Mouse (Mus musculus) MEL (cell line): ENCODE results near the gene Il17c. TPM values are rescaled to one million over a fixed set of nuclear protein-coding genes. Genes with fewer than 3 reads are reported as not detected.
A peak's percentile ranks its signal among the peaks of the same experiment; 100 is the strongest.

Source experiments
- DNase-seq: peaks from one replicate; pipeline ENCODE4 v3.0.0; 2011; ENCODE audit warnings: low read depth, low spot score
- H3K27ac ChIP-seq: 2 replicates; pipeline ENCODE4 v1.5.1; 2012; ENCODE audit warnings: low read depth, mild to moderate bottlenecking, control low read depth, low read length, moderate library complexity; ENCODE audit not compliant: control insufficient read depth
- H3K27me3 ChIP-seq, 2 experiments: fragments of 150-350 bp in 1 of 2; sonication (generic) in 1 of 2; 2 replicates each; pipeline ENCODE4 v1.6.1; 2012; ENCODE audit warnings: low read length in 2 of 2, mild to moderate bottlenecking in 2 of 2, improper control_type of control experiment in 1 of 2, moderate library complexity in 1 of 2; ENCODE audit not compliant: insufficient read depth in 2 of 2, control insufficient read depth in 1 of 2
- H3K36me3 ChIP-seq, 2 experiments: 2 replicates each; pipeline ENCODE4 v1.6.1; 2012 to 2014; ENCODE audit warnings: low read length in 2 of 2, improper control_type of control experiment in 1 of 2, inconsistent platforms in 1 of 2, mild to moderate bottlenecking in 1 of 2; ENCODE audit not compliant: insufficient read depth in 2 of 2, control insufficient read depth in 1 of 2
- H3K4me1 ChIP-seq, 2 experiments: fragments of 150-350 bp in 1 of 2; sonication (generic) in 1 of 2; 2 replicates each; pipeline ENCODE4 v1.6.1; 2012; ENCODE audit warnings: low read length in 2 of 2, improper control_type of control experiment in 1 of 2, mild to moderate bottlenecking in 1 of 2; ENCODE audit not compliant: insufficient read depth in 2 of 2, control insufficient read depth in 1 of 2
- H3K4me3 ChIP-seq, 2 experiments: fragments of 150-350 bp in 1 of 2; sonication (generic) in 1 of 2; 2 replicates each; pipeline ENCODE4 v1.5.1; 2012; ENCODE audit warnings: low read depth in 2 of 2, low read length in 2 of 2, mild to moderate bottlenecking in 2 of 2, moderate library complexity in 2 of 2, control low read depth in 1 of 2, improper control_type of control experiment in 1 of 2; ENCODE audit not compliant: control insufficient read depth in 1 of 2, insufficient read depth in 1 of 2
- H3K79me2 ChIP-seq: 2 replicates; pipeline ENCODE4 v1.6.1; 2012; ENCODE audit warnings: mild to moderate bottlenecking, low read length, moderate library complexity; ENCODE audit not compliant: control insufficient read depth, poor library complexity, insufficient read depth
- H3K9ac ChIP-seq: 2 replicates; pipeline ENCODE4 v1.6.1; 2012; ENCODE audit warnings: low read depth, mild to moderate bottlenecking, control low read depth, low read length, moderate library complexity; ENCODE audit not compliant: control insufficient read depth, poor library complexity, severe bottlenecking
- H3K9me3 ChIP-seq: fragments of 150-350 bp; sonication (generic); replicated peaks from 2 replicates; pipeline ENCODE4 v1.6.1; 2012; ENCODE audit warnings: mild to moderate bottlenecking, low read length, improper control_type of control experiment, moderate library complexity; ENCODE audit not compliant: insufficient read depth
- CHD1 ChIP-seq: IDR thresholded peaks from 2 replicates; pipeline ENCODE4 v1.6.1; 2012; ENCODE audit warnings: low read depth, mild to moderate bottlenecking, inconsistent platforms, low read length, improper control_type of control experiment
- CHD2 ChIP-seq: IDR thresholded peaks from 2 replicates; pipeline ENCODE4 v1.6.1; 2011; ENCODE audit warnings: low read length, improper control_type of control experiment
- CTCF ChIP-seq, 3 experiments: IDR thresholded peaks in 2 of 3; conservative IDR thresholded peaks in 1 of 3; 2 replicates each; pipeline ENCODE4 v1.5.1; 2011 to 2012; ENCODE audit warnings: low read length in 3 of 3, low read depth in 2 of 3, mild to moderate bottlenecking in 2 of 3, improper control_type of control experiment in 1 of 3, inconsistent platforms in 1 of 3, mixed read lengths in 1 of 3, moderate library complexity in 1 of 3; ENCODE audit not compliant: control insufficient read depth in 1 of 3, insufficient read depth in 1 of 3, poor library complexity in 1 of 3, severe bottlenecking in 1 of 3
- E2F4 ChIP-seq: IDR thresholded peaks from 2 replicates; pipeline ENCODE4 v1.6.1; 2011; ENCODE audit warnings: low read depth, low read length, improper control_type of control experiment, borderline replicate concordance
- ELF1 ChIP-seq: IDR thresholded peaks from 2 replicates; pipeline ENCODE4 v1.6.1; 2014; ENCODE audit warnings: low read depth, mild to moderate bottlenecking, inconsistent platforms, low read length, improper control_type of control experiment, moderate library complexity
- EP300 ChIP-seq, 2 experiments: IDR thresholded peaks; 2 replicates each; pipeline ENCODE4 v1.6.1; 2011; ENCODE audit warnings: improper control_type of control experiment in 2 of 2, low read length in 2 of 2, low read depth in 1 of 2, mild to moderate bottlenecking in 1 of 2
- ETS1 ChIP-seq: IDR thresholded peaks from 2 replicates; pipeline ENCODE4 v1.6.1; 2012; ENCODE audit warnings: low read depth, mild to moderate bottlenecking, inconsistent platforms, low read length, improper control_type of control experiment, moderate library complexity
- GABPA ChIP-seq: IDR thresholded peaks from 2 replicates; pipeline ENCODE4 v1.6.1; 2012; ENCODE audit warnings: low read depth, mild to moderate bottlenecking, inconsistent platforms, low read length, improper control_type of control experiment, moderate library complexity
- GATA1 ChIP-seq: IDR thresholded peaks from 2 replicates; pipeline ENCODE4 v1.6.1; 2011; ENCODE audit warnings: low read depth, low read length, improper control_type of control experiment
- HCFC1 ChIP-seq: IDR thresholded peaks from 2 replicates; pipeline ENCODE4 v1.6.1; 2012; ENCODE audit warnings: low read depth, mild to moderate bottlenecking, inconsistent platforms, low read length, improper control_type of control experiment, moderate library complexity
- JUND ChIP-seq: IDR thresholded peaks from 2 replicates; pipeline ENCODE4 v1.6.1; 2011; ENCODE audit warnings: low read depth, mild to moderate bottlenecking, improper control_type of control experiment, low read length
- KAT2A ChIP-seq: conservative IDR thresholded peaks from 2 replicates; pipeline ENCODE4 v1.6.1; 2012; ENCODE audit warnings: low read depth, low read length, improper control_type of control experiment, inconsistent platforms
- MAFK ChIP-seq: IDR thresholded peaks from 2 replicates; pipeline ENCODE4 v1.6.1; 2011; ENCODE audit warnings: low read depth, mild to moderate bottlenecking, low read length, improper control_type of control experiment, borderline replicate concordance
- MAZ ChIP-seq: IDR thresholded peaks from 2 replicates; pipeline ENCODE4 v1.6.1; 2012; ENCODE audit warnings: low read depth, mild to moderate bottlenecking, inconsistent platforms, low read length, improper control_type of control experiment
- MYB ChIP-seq: IDR thresholded peaks from 2 replicates; pipeline ENCODE4 v1.6.1; 2011; ENCODE audit warnings: mild to moderate bottlenecking, low read depth, low read length, improper control_type of control experiment
- MYC ChIP-seq: IDR thresholded peaks from 2 replicates; pipeline ENCODE4 v1.6.1; 2011; ENCODE audit warnings: low read depth, mild to moderate bottlenecking, low read length, improper control_type of control experiment, moderate library complexity
- NRF1 ChIP-seq: IDR thresholded peaks from 2 replicates; pipeline ENCODE4 v1.6.1; 2014; ENCODE audit warnings: low read depth, mild to moderate bottlenecking, inconsistent platforms, low read length, improper control_type of control experiment, moderate library complexity; ENCODE audit not compliant: poor library complexity, insufficient read depth, severe bottlenecking
- POLR2A ChIP-seq, 2 experiments: IDR thresholded peaks; 2 replicates each; pipeline ENCODE4 v1.6.1; 2011 to 2012; ENCODE audit warnings: low read length in 2 of 2, mild to moderate bottlenecking in 2 of 2, control low read depth in 1 of 2, improper control_type of control experiment in 1 of 2, low read depth in 1 of 2, moderate library complexity in 1 of 2; ENCODE audit not compliant: control insufficient read depth in 1 of 2, insufficient read depth in 1 of 2, poor library complexity in 1 of 2
- POLR2AphosphoS2 ChIP-seq: IDR thresholded peaks from 2 replicates; pipeline ENCODE4 v1.6.1; 2011; ENCODE audit warnings: low read length, improper control_type of control experiment
- RCOR1 ChIP-seq: IDR thresholded peaks from 2 replicates; pipeline ENCODE4 v1.6.1; 2012; ENCODE audit warnings: low read depth, mild to moderate bottlenecking, inconsistent platforms, low read length, improper control_type of control experiment
- SIN3A ChIP-seq: IDR thresholded peaks from 2 replicates; pipeline ENCODE4 v1.6.1; 2012; ENCODE audit warnings: low read length, improper control_type of control experiment, inconsistent platforms
- SMC3 ChIP-seq: IDR thresholded peaks from 2 replicates; pipeline ENCODE4 v1.6.1; 2011; ENCODE audit warnings: low read depth, low read length, improper control_type of control experiment
- TAL1 ChIP-seq: IDR thresholded peaks from 2 replicates; pipeline ENCODE4 v1.6.1; 2012; ENCODE audit warnings: mild to moderate bottlenecking, inconsistent platforms, low read length, moderate library complexity, mixed read lengths
- TBP ChIP-seq: IDR thresholded peaks from 2 replicates; pipeline ENCODE4 v1.8.0; 2011; ENCODE audit warnings: low read depth, low read length, improper control_type of control experiment
- TCF12 ChIP-seq: IDR thresholded peaks from 2 replicates; pipeline ENCODE4 v1.6.1; 2014; ENCODE audit warnings: low read depth, mild to moderate bottlenecking, inconsistent platforms, low read length, improper control_type of control experiment, moderate library complexity
- UBTF ChIP-seq: IDR thresholded peaks from 2 replicates; pipeline ENCODE4 v1.6.1; 2012; ENCODE audit warnings: low read depth, mild to moderate bottlenecking, inconsistent platforms, low read length, improper control_type of control experiment, moderate library complexity, borderline replicate concordance; ENCODE audit not compliant: insufficient read depth
- USF2 ChIP-seq, 2 experiments: IDR thresholded peaks; 2 replicates each; pipeline ENCODE4 v1.6.1; 2011 to 2012; ENCODE audit warnings: improper control_type of control experiment in 2 of 2, low read length in 2 of 2, borderline replicate concordance in 1 of 2, inconsistent platforms in 1 of 2, low read depth in 1 of 2, mild to moderate bottlenecking in 1 of 2; ENCODE audit not compliant: insufficient read depth in 1 of 2
- ZKSCAN1 ChIP-seq: IDR thresholded peaks from 2 replicates; pipeline ENCODE4 v1.6.1; 2012; ENCODE audit warnings: low read depth, mild to moderate bottlenecking, inconsistent platforms, low read length, improper control_type of control experiment, moderate library complexity
- ZMIZ1 ChIP-seq: IDR thresholded peaks from 2 replicates; pipeline ENCODE4 v1.6.1; 2012; ENCODE audit warnings: low read depth, mild to moderate bottlenecking, inconsistent platforms, low read length, improper control_type of control experiment, moderate library complexity
- polyA plus RNA-seq, 2 experiments: library from polyadenylated mRNA; stranded (reverse) in 1 of 2; unstranded in 1 of 2; fragments of >175 nt in 1 of 2; fragments of >200 nt in 1 of 2; gene quantifications; 2 replicates each; pipeline versions ENCODE4 v1.2.1 to v1.2.4; 2012; ENCODE audit warnings: low replicate concordance in 2 of 2, low read depth in 1 of 2; ENCODE audit not compliant: insufficient read length in 2 of 2, insufficient read depth in 1 of 2, missing spikeins in 1 of 2
- total RNA-seq: library from RNA; depleted of rRNA; stranded (reverse); fragments of 300-350 nt; gene quantifications from 2 replicates; pipeline ENCODE4 v1.2.3, GENCODE M21; 2012

Il17c gene
- total and polyA plus RNA-seq, 3 experiments = 0.43 TPM; not detected in 2

- Histone ChIP-seq H3K9me3 (no peaks in the 10 kb centered on the region), H3K27ac (no peak overlapping the region), H3K4me3 (no peak overlapping the region), H3K4me1 (peaks cover 10 to 35% of the 10 kb centered on the region in 2 experiments), H3K9ac (no peak overlapping the region), H3K36me3 (peaks cover 0 to 6% of the 10 kb centered on the region in 2 experiments; a peak in 2 of 4 replicates), H3K27me3 (no peaks in the 10 kb centered on the region; a peak in 1 of 4 replicates), H3K79me2 (no peaks in the 10 kb centered on the region)
- TF ChIP-seq POLR2A (IDR thresholded peaks at IDR 0.05; ENCODE audit: control insufficient read depth in 1 of 2, insufficient read depth in 1 of 2, low read depth in 1 of 2, low read length in 2 of 2, poor library complexity in 1 of 2) = no peak
- TF ChIP-seq SMC3 = no peak
- no peak for TF ChIP-seq USF2 (IDR thresholded peaks at IDR 0.05; ENCODE audit: borderline replicate concordance in 1 of 2, insufficient read depth in 1 of 2, low read depth in 1 of 2, low read length in 2 of 2)
- TF ChIP-seq SIN3A = no peak
- TF ChIP-seq E2F4 = no peak
- no peak for TF ChIP-seq RCOR1
- TF ChIP-seq JUND = no peak
- TF ChIP-seq ELF1 = no peak
- no peak for TF ChIP-seq ZMIZ1
- TF ChIP-seq TCF12 = no peak
- TF ChIP-seq NRF1 = no peak
- no peak for TF ChIP-seq UBTF
- no peak for TF ChIP-seq TAL1
- no peak for TF ChIP-seq EP300 (IDR thresholded peaks at IDR 0.05; ENCODE audit: low read depth in 1 of 2, low read length in 2 of 2)
- TF ChIP-seq GATA1 = no peak
- DNase-seq = no peak
Measured at GRCm38 (mm10) chr8:122457171-122457570, 35.4 kb downstream of the Il17c start.

- DNase-seq = peak; percentile 71
- H3K4me1 ChIP-seq = peaks cover 10 to 40% of the 10 kb centered on the region in 2 experiments
- H3K36me3 ChIP-seq = peaks cover 0 to 7% of the 10 kb centered on the region in 2 experiments; a peak in 2 of 4 replicates
- no peak overlapping the region for H3K4me3 ChIP-seq
- H3K9me3 ChIP-seq = no peaks in the 10 kb centered on the region
- no peak overlapping the region for H3K27ac ChIP-seq
- no peak overlapping the region for H3K9ac ChIP-seq
- H3K79me2 ChIP-seq = no peaks in the 10 kb centered on the region
- no peaks in the 10 kb centered on the region; a peak in 1 of 4 replicates for H3K27me3 ChIP-seq
- no peak for TF ChIP-seq GATA1
- TF ChIP-seq HCFC1 = no peak
- no peak for TF ChIP-seq ETS1
- TF ChIP-seq KAT2A = no peak
- no peak for TF ChIP-seq ELF1
- TF ChIP-seq CHD2 = no peak
- 0 out of 2 replicates have a peak, but pooled peaks have one; percentile 39 for TF ChIP-seq RCOR1
- TF ChIP-seq CTCF (IDR thresholded peaks at IDR 0.05 in 2 of 3, conservative IDR thresholded peaks at IDR 0.05 in 1 of 3; ENCODE audit: control insufficient read depth in 1 of 3, insufficient read depth in 1 of 3, low read depth in 2 of 3, low read length in 3 of 3, poor library complexity in 1 of 3, severe bottlenecking in 1 of 3) = peak in 2 of 3 experiments; percentile 34 to 58; a peak in 4 of 6 replicates
- no peak for TF ChIP-seq TBP
- TF ChIP-seq SIN3A = 0 out of 2 replicates have a peak, but pooled peaks have one; percentile 24
- TF ChIP-seq MAZ = no peak
- TF ChIP-seq TAL1 = no peak
- TF ChIP-seq ZKSCAN1 = no peak
- TF ChIP-seq EP300 (IDR thresholded peaks at IDR 0.05; ENCODE audit: low read depth in 1 of 2, low read length in 2 of 2) = peak in 1 of 2 experiments; percentile 42; a peak in 1 of 4 replicates
- 0 out of 2 replicates have a peak, but pooled peaks have one; percentile 20 for TF ChIP-seq MYC
- TF ChIP-seq CHD1 = no peak
- no peak for TF ChIP-seq MYB
- TF ChIP-seq GABPA = no peak
- TF ChIP-seq MAFK = no peak
- TF ChIP-seq POLR2AphosphoS2 = no peak
Measured at GRCm38 (mm10) chr8:122459218-122459900, 37.5 kb downstream of the Il17c start.
